Mouse (Mus musculus): ENCODE measurements around the gene Sept12. TPM values are rescaled to one million over a fixed set of nuclear protein-coding genes. Genes with fewer than 3 reads are reported as not detected.

Sept12 gene
- polyA plus RNA-seq, 1 experiment from 2014 or later = not detected

- Histone ChIP-seq H3K4me2 (no peak overlapping the region), H3K27ac (no peak overlapping the region), H3K4me3 (no peak overlapping the region), H3K4me1 (peaks cover 2% of the 10 kb centered on the region), H3K9ac (no peak overlapping the region), H3K36me3 (peaks cover 90% of the 10 kb centered on the region), H3K27me3 (no peaks in the 10 kb centered on the region), H3K9me3 (no peaks in the 10 kb centered on the region)
- WGBS = 75% methylated on average over 4 of the region's 4 CpGs
- ATAC-seq (ENCODE audit: insufficient number of reproducible peaks, low FRiP score, low TSS enrichment, low read depth) = no peak
Observed at GRCm38 (mm10) chr16:4945415-4945814, 52.2 kb downstream of the Sept12 start.

- peaks cover 15% of the 10 kb centered on the region for H3K4me1 ChIP-seq
- H3K9me3 ChIP-seq = no peaks in the 10 kb centered on the region
- H3K4me2 ChIP-seq = no peak overlapping the region
- H3K36me3 ChIP-seq = peaks cover 80% of the 10 kb centered on the region
- no peak overlapping the region for H3K9ac ChIP-seq
- H3K27ac ChIP-seq = no peak overlapping the region
- H3K27me3 ChIP-seq = no peaks in the 10 kb centered on the region
- ATAC-seq (ENCODE audit: insufficient number of reproducible peaks, low FRiP score, low TSS enrichment, low read depth) = no peak
- 94% methylated on average over 3 of the region's 3 CpGs for WGBS
- no peak overlapping the region for H3K4me3 ChIP-seq
Observed at GRCm38 (mm10) chr16:4943431-4943830, 54.2 kb downstream of the Sept12 start.

GRCm38 (mm10) chr16:4942868-4943267, 54.8 kb downstream of the Sept12 start:
- Histone ChIP-seq H3K36me3 (peaks cover 79% of the 10 kb centered on the region), H3K4me2 (no peak overlapping the region), H3K4me1 (peaks cover 18% of the 10 kb centered on the region), H3K27ac (no peak overlapping the region), H3K9ac (no peak overlapping the region), H3K4me3 (no peak overlapping the region), H3K27me3 (no peaks in the 10 kb centered on the region), H3K9me3 (no peaks in the 10 kb centered on the region)
- WGBS = 87% methylated on average over 8 of the region's 8 CpGs
- ATAC-seq (ENCODE audit: insufficient number of reproducible peaks, low FRiP score, low TSS enrichment, low read depth) = no peak

GRCm38 (mm10) chr16:4941016-4941415, 56.6 kb downstream of the Sept12 start:
- H3K9me3 ChIP-seq = no peaks in the 10 kb centered on the region
- H3K4me1 ChIP-seq = peaks cover 18% of the 10 kb centered on the region
- H3K4me2 ChIP-seq = no peak overlapping the region
- H3K36me3 ChIP-seq = peaks cover 79% of the 10 kb centered on the region
- H3K9ac ChIP-seq = no peak overlapping the region
- H3K4me3 ChIP-seq = no peak overlapping the region
- no peaks in the 10 kb centered on the region for H3K27me3 ChIP-seq
- no peak for ATAC-seq (ENCODE audit: insufficient number of reproducible peaks, low FRiP score, low TSS enrichment, low read depth)
- H3K27ac ChIP-seq = no peak overlapping the region

- H3K4me3 ChIP-seq = no peak overlapping the region
- peaks cover 81% of the 10 kb centered on the region for H3K36me3 ChIP-seq
- peaks cover 18% of the 10 kb centered on the region for H3K4me1 ChIP-seq
- ATAC-seq (ENCODE audit: insufficient number of reproducible peaks, low FRiP score, low TSS enrichment, low read depth) = no peak
- 85% methylated on average over 10 of the region's 10 CpGs for WGBS
- no peaks in the 10 kb centered on the region for H3K27me3 ChIP-seq
- H3K9ac ChIP-seq = no peak overlapping the region
- H3K27ac ChIP-seq = no peak overlapping the region
- H3K9me3 ChIP-seq = no peaks in the 10 kb centered on the region
- H3K4me2 ChIP-seq = peak overlapping the region; percentile 82
Observed at GRCm38 (mm10) chr16:4940311-4940850, 57.3 kb downstream of the Sept12 start.

GRCm38 (mm10) chr16:4939412-4939811, 58.2 kb downstream of the Sept12 start:
- Histone ChIP-seq H3K36me3 (peaks cover 81% of the 10 kb centered on the region), H3K4me2 (peak overlapping the region; percentile 82), H3K27me3 (no peaks in the 10 kb centered on the region), H3K4me1 (peaks cover 18% of the 10 kb centered on the region), H3K27ac (peak overlapping the region; percentile 91), H3K9me3 (no peaks in the 10 kb centered on the region), H3K9ac (peak overlapping the region; percentile 95), H3K4me3 (peak overlapping the region; percentile 92)
- WGBS = under 1% methylated on average over 16 of the region's 16 CpGs
- ATAC-seq (ENCODE audit: insufficient number of reproducible peaks, low FRiP score, low TSS enrichment, low read depth) = peak; percentile 49

GRCm38 (mm10) chr16:4938989-4939388, 58.7 kb downstream of the Sept12 start:
- Histone ChIP-seq H3K4me1 (peaks cover 18% of the 10 kb centered on the region), H3K27me3 (no peaks in the 10 kb centered on the region), H3K27ac (peak overlapping the region; percentile 91), H3K36me3 (peaks cover 81% of the 10 kb centered on the region), H3K4me2 (peak overlapping the region; percentile 82), H3K9ac (peak overlapping the region; percentile 95), H3K4me3 (peak overlapping the region; percentile 92), H3K9me3 (no peaks in the 10 kb centered on the region)
- peak; percentile 92 for ATAC-seq (ENCODE audit: insufficient number of reproducible peaks, low FRiP score, low TSS enrichment, low read depth)
- WGBS = 1% methylated on average over 28 of the region's 28 CpGs

GRCm38 (mm10) chr16:4938461-4938860, 59.2 kb downstream of the Sept12 start, which contains the start of gene Nudt16l1:
Gene Nudt16l1 (plus strand): TSS chr16:4938761.
- peak within 1 kb of the TSS; percentile 91 for H3K27ac ChIP-seq
- peaks cover 81% of the 10 kb centered on the region for H3K36me3 ChIP-seq
- no peak for ATAC-seq (ENCODE audit: insufficient number of reproducible peaks, low FRiP score, low TSS enrichment, low read depth)
- peak within 1 kb of the TSS; percentile 95 for H3K9ac ChIP-seq
- peaks cover 18% of the 10 kb centered on the region for H3K4me1 ChIP-seq
- H3K27me3 ChIP-seq = no peaks in the 10 kb centered on the region
- peak within 1 kb of the TSS; percentile 92 for H3K4me3 ChIP-seq
- WGBS = 6% methylated on average over 2 of the region's 2 CpGs
- H3K9me3 ChIP-seq = no peaks in the 10 kb centered on the region
- H3K4me2 ChIP-seq = peak within 1 kb of the TSS; percentile 82

GRCm38 (mm10) chr16:4937351-4938190, 60.1 kb downstream of the Sept12 start:
- Histone ChIP-seq H3K27me3 (no peaks in the 10 kb centered on the region), H3K4me3 (no peak overlapping the region), H3K4me2 (no peak overlapping the region), H3K9me3 (no peaks in the 10 kb centered on the region), H3K27ac (no peak overlapping the region), H3K9ac (no peak overlapping the region), H3K4me1 (peaks cover 18% of the 10 kb centered on the region), H3K36me3 (peaks cover 81% of the 10 kb centered on the region)
- 87% methylated on average over 8 of the region's 8 CpGs for WGBS
- ATAC-seq (ENCODE audit: insufficient number of reproducible peaks, low FRiP score, low TSS enrichment, low read depth) = no peak

Other genes with a start within 250 kb of the Sept12 start
- gene Cdip1, start 207.6 kb downstream of the Sept12 start, polyA plus RNA-seq (2015; fragmentation: Nextera tagmentation; extraction: Ambion mirVana) = 81.8 and 90.5 TPM in 2 replicates
- 0.24 and 0.88 TPM in 2 replicates for gene 4930562C15Rik, start 162.4 kb downstream of the Sept12 start, polyA plus RNA-seq (2015; fragmentation: Nextera tagmentation; extraction: Ambion mirVana)
- gene Ubald1, start 117.5 kb downstream of the Sept12 start, polyA plus RNA-seq (2015; fragmentation: Nextera tagmentation; extraction: Ambion mirVana) = 43.4 and 49.3 TPM in 2 replicates
- 85.9 and 89.9 TPM in 2 replicates for gene Mgrn1, start 111.6 kb downstream of the Sept12 start, polyA plus RNA-seq (2015; fragmentation: Nextera tagmentation; extraction: Ambion mirVana)
- 147 and 151 TPM in 2 replicates for gene Nudt16l1, start 59.1 kb downstream of the Sept12 start, polyA plus RNA-seq (2015; fragmentation: Nextera tagmentation; extraction: Ambion mirVana)
- gene Anks3, start 33.6 kb downstream of the Sept12 start, polyA plus RNA-seq (2015; fragmentation: Nextera tagmentation; extraction: Ambion mirVana) = 63.2 and 67.3 TPM in 2 replicates
- 5.3 and 5.8 TPM in 2 replicates for gene Smim22, start 9.4 kb upstream of the Sept12 start, polyA plus RNA-seq (2015; fragmentation: Nextera tagmentation; extraction: Ambion mirVana)
- 45.0 and 51.9 TPM in 2 replicates for gene Rogdi, start 15.7 kb upstream of the Sept12 start, polyA plus RNA-seq (2015; fragmentation: Nextera tagmentation; extraction: Ambion mirVana)
- 127 and 132 TPM in 2 replicates for gene Glyr1, start 52.0 kb upstream of the Sept12 start, polyA plus RNA-seq (2015; fragmentation: Nextera tagmentation; extraction: Ambion mirVana)
- gene Ubn1, start 52.2 kb upstream of the Sept12 start, polyA plus RNA-seq (2015; fragmentation: Nextera tagmentation; extraction: Ambion mirVana) = 16.9 and 19.6 TPM in 2 replicates
- 72.6 and 79.3 TPM in 2 replicates for gene Ppl, start 134.6 kb upstream of the Sept12 start, polyA plus RNA-seq (2015; fragmentation: Nextera tagmentation; extraction: Ambion mirVana)
- gene Sec14l5, start 149.3 kb upstream of the Sept12 start, polyA plus RNA-seq (2015; fragmentation: Nextera tagmentation; extraction: Ambion mirVana) = 0.09 and 0.29 TPM in 2 replicates
- gene Nagpa, start 206.2 kb upstream of the Sept12 start, polyA plus RNA-seq (2015; fragmentation: Nextera tagmentation; extraction: Ambion mirVana) = 21.3 and 21.9 TPM in 2 replicates
- 3.6 and 3.8 TPM in 2 replicates for gene AU021092, start 224.4 kb upstream of the Sept12 start, polyA plus RNA-seq (2015; fragmentation: Nextera tagmentation; extraction: Ambion mirVana)
- gene Alg1, start 235.8 kb upstream of the Sept12 start, polyA plus RNA-seq (2015; fragmentation: Nextera tagmentation; extraction: Ambion mirVana) = 34.4 and 39.3 TPM in 2 replicates

All from limb, embryonic 15.5 days (tissue).